Mouse (Mus musculus) Patski (cell line): ENCODE data around the gene Ager. TPM values are rescaled to one million over a fixed set of nuclear protein-coding genes. Genes with fewer than 3 reads are reported as not detected.

ENCODE experiments used
- ATAC-seq: fragments of 100-300 bp; one replicate; pipeline ENCODE4 v1.8.0; 2021
- CTCF ChIA-PET: fragments of 350-600 bp; sonication (Branson Sonifier 250); formaldehyde crosslinking; loops from one replicate; lab custom pipeline; 2022; ENCODE audit warnings: inconsistent platforms; lab: Charles Lee
- POLR2A ChIA-PET: fragments of 350-600 bp; sonication (Branson Sonifier 250); formaldehyde crosslinking; loops from one replicate; lab custom pipeline; 2022; ENCODE audit warnings: antibody characterized with exemption, inconsistent platforms; lab: Charles Lee
- DNase-seq: peaks from one replicate; pipeline ENCODE4 v3.0.0-alpha.2; 2011; ENCODE audit warnings: low read depth, low spot score
- H3K27me3 ChIP-seq: fragments of 371-371 bp; one replicate; pipeline ENCODE4 v1.5.1; 2021
- CTCF ChIP-seq: fragments of 100-300 bp; IDR thresholded peaks from one replicate; pipeline ENCODE4 v1.5.1; 2021
- in situ Hi-C: fragments of 300-500 bp; cut with MboI; formaldehyde crosslinking; loops from 3 replicates; pipeline ENCODE4 v1.11.1; 2018; ENCODE audit warnings: low pct_unique_long_range_greater_than_20kb, mixed read lengths
- polyA plus RNA-seq: library from polyadenylated mRNA; unstranded; gene quantifications from one replicate; pipeline ENCODE4 v1.2.3, GENCODE M21; 2021

Ager gene
- polyA plus RNA-seq, 1 experiment from 2014 or later, result 1.2 TPM

GRCm38 (mm10) chr17:34604061-34604508 lies 6.4 kb downstream of the Ager start, which contains the start of gene Agpat1:
Gene Agpat1 (plus strand): TSS chr17:34604262.
- no peaks in the 10 kb centered on the region for H3K27me3 ChIP-seq
- ChIA-PET CTCF (interaction anchor here (1.0 to 2.1 kb wide), 3 partner anchors 9 to 25 kb away, joined by 3 to 13 read pairs (median 4); partner anchors contain the start of gene Prrt1), POLR2A (interaction anchor here (1.5 to 5.4 kb wide), 4 partner anchors 11 to 16 kb away, joined by 4 to 28 read pairs (median 8); partner anchors contain the start of genes Gpsm3 and Pbx2)
- DNase-seq (no peak), ATAC-seq (peak; percentile 67)
- no peak for TF ChIP-seq CTCF
- in situ Hi-C loops, result no loop called here

GRCm38 (mm10) chr17:34604511-34605237 lies 7.0 kb downstream of the Ager start:
- no peak for ATAC-seq
- in situ Hi-C loops, result no loop called here
- POLR2A ChIA-PET, result interaction anchor here (1.4 to 5.4 kb wide), 5 partner anchors 11 to 22 kb away, joined by 3 to 28 read pairs (median 5); partner anchors contain the start of genes Gpsm3 and Pbx2
- no peaks in the 10 kb centered on the region for H3K27me3 ChIP-seq
- TF ChIP-seq CTCF, result no peak
- CTCF ChIA-PET, result interaction anchor here (1.2 to 2.1 kb wide), 4 partner anchors 9 to 40 kb away, joined by 3 to 13 read pairs (median 4); partner anchors contain the start of genes Fkbpl and Prrt1
- DNase-seq, result no peak

GRCm38 (mm10) chr17:34605609-34606008 lies 7.9 kb downstream of the Ager start:
- no peak for DNase-seq
- in situ Hi-C loops, result no loop called here
- no peak for TF ChIP-seq CTCF
- peak; percentile 51 for ATAC-seq
- CTCF ChIA-PET, result interaction anchor here (1.2 to 2.1 kb wide), 3 partner anchors 10 to 39 kb away, joined by 3 to 13 read pairs (median 4); partner anchors contain the start of gene Fkbpl
- POLR2A ChIA-PET, result interaction anchor here (0.6 to 5.4 kb wide), 8 partner anchors 12 to 296 kb away, joined by 3 to 28 read pairs (median 4); partner anchors contain the start of genes Gpsm3 and Pbx2
- H3K27me3 ChIP-seq, result no peaks in the 10 kb centered on the region

GRCm38 (mm10) chr17:34606186-34607039 lies 8.8 kb downstream of the Ager start:
- ChIA-PET CTCF (no interaction called here), POLR2A (interaction anchor here (0.7 to 5.4 kb wide), 3 partner anchors 13 to 44 kb away, joined by 3 to 28 read pairs (median 12); partner anchors contain the start of genes Gpsm3 and Pbx2)
- in situ Hi-C loops, result no loop called here
- ATAC-seq, result no peak
- TF ChIP-seq CTCF, result no peak
- no peak for DNase-seq
- H3K27me3 ChIP-seq, result no peaks in the 10 kb centered on the region

- ChIA-PET CTCF (no interaction called here), POLR2A (no interaction called here)
- no peak for DNase-seq
- no peak for ATAC-seq
- in situ Hi-C loops, result no loop called here
- no peaks in the 10 kb centered on the region for H3K27me3 ChIP-seq
- TF ChIP-seq CTCF, result no peak
Measured at GRCm38 (mm10) chr17:34607997-34608396, 10.3 kb downstream of the Ager start.

GRCm38 (mm10) chr17:34611050-34611449 lies 13.4 kb downstream of the Ager start:
- no peak for ATAC-seq
- H3K27me3 ChIP-seq, result no peaks in the 10 kb centered on the region
- DNase-seq, result no peak
- ChIA-PET POLR2A (no interaction called here), CTCF (no interaction called here)
- TF ChIP-seq CTCF, result no peak
- in situ Hi-C loops, result no loop called here

GRCm38 (mm10) chr17:34613054-34613645 lies 15.5 kb downstream of the Ager start:
- no peak for DNase-seq
- ATAC-seq, result no peak
- ChIA-PET CTCF (no interaction called here), POLR2A (interaction anchor here (0.7 kb wide), 1 partner anchor 220 kb away, joined by 3 read pairs; no protein-coding TSS in a partner anchor)
- no peak for TF ChIP-seq CTCF
- H3K27me3 ChIP-seq, result no peaks in the 10 kb centered on the region
- in situ Hi-C loops, result no loop called here

GRCm38 (mm10) chr17:34613830-34614229 lies 16.2 kb downstream of the Ager start:
- TF ChIP-seq CTCF, result no peak

GRCm38 (mm10) chr17:34615871-34616270 lies 18.2 kb downstream of the Ager start, which contains the start of gene Egfl8:
Gene Egfl8 (minus strand): TSS chr17:34615971.
- DNase-seq, result no peak
- ChIA-PET CTCF (no interaction called here), POLR2A (no interaction called here)
- no peak for ATAC-seq
- no peaks in the 10 kb centered on the region for H3K27me3 ChIP-seq
- in situ Hi-C loops, result no loop called here
- no peak for TF ChIP-seq CTCF

More at GRCm38 (mm10) chr17:34613830-34614229, 16.2 kb downstream of the Ager start:
- no peaks in the 10 kb centered on the region for H3K27me3 ChIP-seq
- CTCF ChIA-PET, result interaction anchor here (1.1 kb wide), 1 partner anchor 11 kb away, joined by 3 read pairs; the partner anchor contains the start of gene Rnf5
- POLR2A ChIA-PET, result no interaction called here
- in situ Hi-C loops, result no loop called here
- DNase-seq (no peak), ATAC-seq (no peak)
